Mouse (Mus musculus) gastrocnemius, postnatal 14 days (tissue): ENCODE results near the gene Snf8. TPM values are rescaled to one million over a fixed set of nuclear protein-coding genes. Genes with fewer than 3 reads are reported as not detected.

Experiments
- DNase-seq: peaks from one replicate; pipeline ENCODE4 v3.0.0; 2021; ENCODE audit warnings: mixed read lengths
- intact Hi-C: fragments of 180-260 bp; cut with DNase I; formaldehyde crosslinking; loops from one replicate; pipeline ENCODE4 v1.15.1; 2025; ENCODE audit warnings: low total_unique reads
- total RNA-seq, 2 experiments: library from RNA; stranded (reverse); gene quantifications; 2 replicates each; pipeline ENCODE4 v1.2.3; 2021

The Snf8 gene
- total RNA-seq, 2 experiments from 2014 or later = 27.6 to 31.7 TPM

- peak; percentile 99 for DNase-seq
- intact Hi-C loops = no loop called here
Observed at GRCm38 (mm10) chr11:96065215-96065911, 30.7 kb downstream of the Snf8 start, which contains the start of gene Ube2z. Ube2z (minus strand) TSS chr11:96065388.

- intact Hi-C loops = no loop called here
- no peak for DNase-seq
Observed at GRCm38 (mm10) chr11:96068231-96068630, 33.5 kb downstream of the Snf8 start.

GRCm38 (mm10) chr11:96070353-96070752 is 35.7 kb downstream of the Snf8 start:
- no peak for DNase-seq

GRCm38 (mm10) chr11:96071013-96071412 is 36.3 kb downstream of the Snf8 start:
- intact Hi-C loops = no loop called here
- DNase-seq = no peak

More at GRCm38 (mm10) chr11:96070353-96070752, 35.7 kb downstream of the Snf8 start:
- intact Hi-C loops = no loop called here

- intact Hi-C loops = no loop called here
- no peak for DNase-seq
Observed at GRCm38 (mm10) chr11:96073295-96073993, 38.8 kb downstream of the Snf8 start.

- intact Hi-C loops = no loop called here
- DNase-seq = no peak
Observed at GRCm38 (mm10) chr11:96074351-96075176, 39.9 kb downstream of the Snf8 start.

- no peak for DNase-seq
- intact Hi-C loops = no loop called here
Observed at GRCm38 (mm10) chr11:96075177-96075508, 40.5 kb downstream of the Snf8 start.

GRCm38 (mm10) chr11:96075509-96076220 is 41.0 kb downstream of the Snf8 start, which contains the start of gene Atp5g1:
Atp5g1 (minus strand) TSS chr11:96075670.
- peak; percentile 96 for DNase-seq
- intact Hi-C loops = no loop called here

- DNase-seq = no peak
- intact Hi-C loops = no loop called here
Observed at GRCm38 (mm10) chr11:96076221-96077105, 41.8 kb downstream of the Snf8 start.

GRCm38 (mm10) chr11:96080736-96081135 is 46.1 kb downstream of the Snf8 start:
- intact Hi-C loops = no loop called here
- DNase-seq = no peak

GRCm38 (mm10) chr11:96082682-96083081 is 48.0 kb downstream of the Snf8 start:
- intact Hi-C loops = no loop called here

GRCm38 (mm10) chr11:96087981-96088380 is 53.3 kb downstream of the Snf8 start:
- no peak for DNase-seq
- intact Hi-C loops = no loop called here

More at GRCm38 (mm10) chr11:96082682-96083081, 48.0 kb downstream of the Snf8 start:
- DNase-seq = no peak

- intact Hi-C loops = loop anchor here (5.0 kb wide), 2 partner anchors 36 to 214 kb away; no protein-coding TSS in a partner anchor
- DNase-seq = no peak
Observed at GRCm38 (mm10) chr11:96091073-96091472, 56.4 kb downstream of the Snf8 start.

GRCm38 (mm10) chr11:96092674-96093291 is 58.1 kb downstream of the Snf8 start:
- no peak for DNase-seq
- intact Hi-C loops = loop anchor here (5.0 kb wide), 2 partner anchors 35 to 215 kb away; no protein-coding TSS in a partner anchor

GRCm38 (mm10) chr11:96093361-96093760 is 58.7 kb downstream of the Snf8 start:
- DNase-seq = peak; percentile 35
- intact Hi-C loops = loop anchor here (5.0 kb wide), 2 partner anchors 34 to 216 kb away; no protein-coding TSS in a partner anchor
